Mouse (Mus musculus) heart, embryonic 11.5 days (tissue): ENCODE results near the gene Slc9a2. TPM values are rescaled to one million over a fixed set of nuclear protein-coding genes. Genes with fewer than 3 reads are reported as not detected.
A peak's percentile ranks its signal among the peaks of the same experiment; 100 is the strongest.

ENCODE experiments used
- ATAC-seq: fragments of 200-750 bp; cut with Nextera tagmentation; replicated peaks from 2 replicates; pipeline ENCODE4 v1.8.0; 2017; ENCODE audit warnings: moderate library complexity; ENCODE audit not compliant: insufficient number of reproducible peaks, low FRiP score, low TSS enrichment
- H3K27ac ChIP-seq: fragments of 300-500 bp; sonication (generic); 2 replicates; pipeline ENCODE4 v1.5.1; 2014; ENCODE audit warnings: mild to moderate bottlenecking, low read depth, low read length
- H3K27me3 ChIP-seq: fragments of 300-500 bp; sonication (generic); 2 replicates; pipeline ENCODE4 v1.6.1; 2014; ENCODE audit warnings: mild to moderate bottlenecking, low read length, mixed read lengths; ENCODE audit not compliant: control insufficient read depth, insufficient read depth
- H3K36me3 ChIP-seq: fragments of 300-500 bp; sonication (generic); 2 replicates; pipeline ENCODE4 v1.6.1; 2014; ENCODE audit warnings: mild to moderate bottlenecking, low read length, moderate library complexity, mixed read lengths; ENCODE audit not compliant: control insufficient read depth, insufficient read depth
- H3K4me1 ChIP-seq: fragments of 300-500 bp; sonication (generic); 2 replicates; pipeline ENCODE4 v1.6.1; 2014; ENCODE audit warnings: low read length; ENCODE audit not compliant: control insufficient read depth, insufficient read depth
- H3K4me2 ChIP-seq: fragments of 300-500 bp; sonication (generic); 2 replicates; pipeline ENCODE4 v1.6.1; 2014; ENCODE audit warnings: mild to moderate bottlenecking, moderate library complexity
- H3K4me3 ChIP-seq: fragments of 300-500 bp; sonication (generic); 2 replicates; pipeline ENCODE4 v1.5.1; 2014; ENCODE audit warnings: low read depth, low read length
- H3K9ac ChIP-seq: fragments of 300-500 bp; sonication (generic); 2 replicates; pipeline ENCODE4 v1.6.1; 2014; ENCODE audit warnings: mild to moderate bottlenecking, low read depth, low read length, moderate library complexity
- H3K9me3 ChIP-seq: fragments of 300-500 bp; sonication (generic); replicated peaks from 2 replicates; pipeline ENCODE4 v1.6.1; 2016; ENCODE audit warnings: low read length; ENCODE audit not compliant: control insufficient read depth
- WGBS: fragments of 180-500 bp; shearing (Covaris S2); extraction: QIAGEN DNeasy Blood & Tissue Kit; methylation state at CpG from one replicate; pipeline ENCODE4 v1.1.7; 2014; ENCODE audit not compliant: insufficient replicate concordance; 5-methylcytosine and 5-hydroxymethylcytosine counted together
- polyA plus RNA-seq: library from polyadenylated mRNA; unstranded; fragments of >200 nt; fragmentation: Nextera tagmentation; extraction: Ambion mirVana; gene quantifications from 2 replicates; pipeline ENCODE4 v1.2.1, GENCODE M21; 2014

Gene Slc9a2
- polyA plus RNA-seq, 1 experiment from 2014 or later = not detected

DNA sequence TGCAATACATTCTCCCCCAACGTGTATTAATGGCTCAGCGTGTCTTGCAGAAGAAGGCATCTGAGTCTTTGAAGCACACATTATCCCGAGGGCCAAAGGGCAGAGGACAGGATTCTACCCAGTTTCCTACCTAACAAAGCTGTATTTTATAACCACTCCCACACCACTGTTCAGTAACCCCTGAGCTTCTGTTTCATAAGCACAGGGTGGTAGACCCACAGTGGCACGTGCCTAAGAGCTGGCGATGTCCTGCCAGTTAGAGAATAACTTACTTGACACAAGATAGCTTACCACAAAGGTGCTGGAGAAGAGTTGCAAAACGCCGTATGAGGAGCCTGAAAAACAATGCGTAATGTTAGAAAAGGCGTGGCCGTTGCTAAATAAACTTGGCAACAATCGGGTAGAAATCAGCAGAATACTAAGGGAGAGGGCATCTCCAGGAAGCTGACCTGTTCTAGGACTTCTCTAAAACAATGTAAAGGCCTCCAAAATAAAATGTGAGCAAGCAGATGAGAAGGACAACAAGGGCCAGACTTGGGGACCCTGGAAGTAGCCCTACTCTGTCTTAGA is 105.6 kb downstream of the Slc9a2 start:
- no peak overlapping the region for H3K4me2 ChIP-seq
- ATAC-seq = no peak
- no peaks in the 10 kb centered on the region for H3K27me3 ChIP-seq
- no peak overlapping the region for H3K4me3 ChIP-seq
- H3K9ac ChIP-seq = no peak overlapping the region
- no peak overlapping the region for H3K27ac ChIP-seq
- no peaks in the 10 kb centered on the region for H3K36me3 ChIP-seq
- H3K9me3 ChIP-seq = no peaks in the 10 kb centered on the region
- no peaks in the 10 kb centered on the region; the same call in 1 of the 2 replicates for H3K4me1 ChIP-seq
- 84% methylated on average over 11 of the region's 11 CpGs for WGBS

DNA sequence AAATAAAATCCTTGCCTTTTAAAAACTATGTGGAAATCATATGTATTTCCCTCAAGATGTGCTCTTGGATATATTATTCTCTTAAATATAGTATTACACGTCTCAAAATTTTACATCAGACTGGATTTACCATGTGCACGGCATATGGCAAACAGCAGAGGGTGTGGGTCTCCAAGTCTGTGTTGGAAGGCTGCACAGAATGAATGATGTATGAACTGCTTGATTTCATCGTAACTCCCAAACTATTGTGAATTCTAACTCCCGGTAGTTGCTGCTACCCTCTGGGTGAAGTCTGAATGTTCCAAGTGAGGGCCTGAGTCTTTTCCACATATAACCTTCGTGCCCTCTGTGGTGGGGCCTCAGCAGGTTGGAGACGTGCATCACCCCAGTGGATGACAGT is 108.6 kb downstream of the Slc9a2 start:
- no peaks in the 10 kb centered on the region; the same call in 1 of the 2 replicates for H3K4me1 ChIP-seq
- no peaks in the 10 kb centered on the region for H3K9me3 ChIP-seq
- H3K27me3 ChIP-seq = no peaks in the 10 kb centered on the region
- 85% methylated on average over 6 of the region's 6 CpGs for WGBS
- ATAC-seq = no peak
- H3K36me3 ChIP-seq = no peaks in the 10 kb centered on the region
- no peak overlapping the region for H3K4me2 ChIP-seq
- no peak overlapping the region for H3K9ac ChIP-seq
- no peak overlapping the region for H3K27ac ChIP-seq
- H3K4me3 ChIP-seq = no peak overlapping the region

GRCm38 (mm10) chr1:40789666-40790233 is 109.4 kb downstream of the Slc9a2 start:
- no peaks in the 10 kb centered on the region; the same call in 1 of the 2 replicates for H3K4me1 ChIP-seq
- peak overlapping the region; percentile 85 for H3K4me2 ChIP-seq
- H3K9me3 ChIP-seq = no peaks in the 10 kb centered on the region
- H3K36me3 ChIP-seq = no peaks in the 10 kb centered on the region
- 44% methylated on average over 5 of the region's 5 CpGs for WGBS
- H3K27me3 ChIP-seq = no peaks in the 10 kb centered on the region
- peak overlapping the region; percentile 74 for H3K4me3 ChIP-seq
- peak overlapping the region; percentile 74 for H3K9ac ChIP-seq
- ATAC-seq = no peak
- no peak overlapping the region for H3K27ac ChIP-seq

DNA sequence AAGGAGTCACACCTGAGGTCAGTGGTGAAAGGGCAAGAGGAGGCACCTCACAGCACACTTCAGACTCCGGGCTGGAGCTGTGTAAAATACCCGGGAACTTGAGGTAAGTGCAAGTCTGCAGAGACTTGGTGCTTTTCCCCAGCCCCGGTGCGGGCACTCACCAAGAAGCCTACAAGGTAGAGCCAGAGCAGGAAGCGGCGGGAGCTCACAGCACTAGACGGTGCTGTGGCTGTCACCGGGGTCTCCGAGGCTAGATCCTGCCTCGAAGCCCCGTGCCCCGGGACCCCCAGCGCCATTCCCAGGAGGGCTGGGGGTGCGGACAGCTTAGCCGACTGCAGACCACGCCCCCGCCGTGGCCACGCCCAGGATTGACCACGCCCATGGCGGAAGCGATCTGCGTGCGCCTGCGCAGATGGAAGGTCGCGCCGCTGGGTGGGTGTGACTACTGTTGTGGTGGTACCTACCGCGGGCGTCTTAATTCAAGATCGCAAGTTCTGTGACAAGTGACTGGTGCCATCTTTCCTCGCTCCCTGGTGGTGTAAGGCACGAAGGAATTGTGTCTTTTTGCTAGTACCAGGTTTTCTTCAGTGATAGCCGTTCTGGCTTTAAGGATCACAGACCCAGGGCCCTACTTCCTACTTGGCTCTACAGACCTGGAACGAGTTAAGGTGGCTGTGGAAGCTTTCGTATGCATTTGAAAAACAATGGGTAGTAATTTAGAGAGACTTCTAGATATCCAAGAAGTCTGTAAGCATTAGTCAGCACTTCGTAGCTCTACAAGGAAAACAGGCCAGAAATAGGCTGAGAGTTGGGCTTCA is 110.2 kb downstream of the Slc9a2 start, which contains the start of gene Mfsd9:
Mfsd9 (minus strand) TSS at position 364 of the 818 bp plus-strand sequence.
- no peaks in the 10 kb centered on the region for H3K9me3 ChIP-seq
- H3K4me3 ChIP-seq = peak within 1 kb of the TSS; percentile 74
- H3K4me1 ChIP-seq = no peaks in the 10 kb centered on the region; the same call in 1 of the 2 replicates
- peak; percentile 81 for ATAC-seq
- peak within 1 kb of the TSS; percentile 74 for H3K9ac ChIP-seq
- no peak within 1 kb of the TSS for H3K27ac ChIP-seq
- no peaks in the 10 kb centered on the region for H3K27me3 ChIP-seq
- peak within 1 kb of the TSS; percentile 85 for H3K4me2 ChIP-seq
- H3K36me3 ChIP-seq = no peaks in the 10 kb centered on the region
- 4% methylated on average over 38 of the region's 38 CpGs for WGBS

GRCm38 (mm10) chr1:40795508-40795907 is 115.1 kb downstream of the Slc9a2 start:
- no peak overlapping the region for H3K4me2 ChIP-seq
- H3K36me3 ChIP-seq = no peaks in the 10 kb centered on the region
- H3K27ac ChIP-seq = no peak overlapping the region
- no peak overlapping the region for H3K9ac ChIP-seq
- 83% methylated on average over 1 of the region's 1 CpGs for WGBS
- H3K9me3 ChIP-seq = no peaks in the 10 kb centered on the region
- H3K27me3 ChIP-seq = no peaks in the 10 kb centered on the region
- H3K4me3 ChIP-seq = no peak overlapping the region
- no peak for ATAC-seq
- H3K4me1 ChIP-seq = no peaks in the 10 kb centered on the region; the same call in 1 of the 2 replicates

DNA sequence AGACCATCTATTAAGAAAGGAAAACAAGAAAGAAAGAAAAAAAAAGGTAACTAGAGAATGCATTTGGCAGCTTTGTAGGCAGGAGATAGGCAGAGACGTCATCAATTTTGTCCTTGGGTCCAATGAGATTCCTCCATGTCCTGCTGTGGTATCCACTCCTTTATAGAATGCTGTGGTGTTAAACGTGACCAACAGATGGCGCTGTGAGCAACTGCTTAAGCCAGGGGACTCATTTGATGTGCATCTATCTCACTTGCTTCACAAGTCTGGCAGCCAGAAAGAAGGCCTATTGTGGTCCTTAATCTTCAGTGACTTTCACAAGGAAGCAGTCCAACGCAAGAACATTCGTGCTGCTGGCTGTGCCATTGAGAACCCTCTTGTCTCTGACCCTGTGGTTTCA is 117.0 kb downstream of the Slc9a2 start:
- Histone ChIP-seq H3K4me1 (no peaks in the 10 kb centered on the region), H3K4me2 (no peak overlapping the region), H3K4me3 (no peak overlapping the region), H3K9me3 (no peaks in the 10 kb centered on the region), H3K27ac (no peak overlapping the region), H3K9ac (no peak overlapping the region), H3K36me3 (no peaks in the 10 kb centered on the region), H3K27me3 (no peaks in the 10 kb centered on the region)
- no peak for ATAC-seq
- WGBS = 18% methylated on average over 5 of the region's 5 CpGs

DNA sequence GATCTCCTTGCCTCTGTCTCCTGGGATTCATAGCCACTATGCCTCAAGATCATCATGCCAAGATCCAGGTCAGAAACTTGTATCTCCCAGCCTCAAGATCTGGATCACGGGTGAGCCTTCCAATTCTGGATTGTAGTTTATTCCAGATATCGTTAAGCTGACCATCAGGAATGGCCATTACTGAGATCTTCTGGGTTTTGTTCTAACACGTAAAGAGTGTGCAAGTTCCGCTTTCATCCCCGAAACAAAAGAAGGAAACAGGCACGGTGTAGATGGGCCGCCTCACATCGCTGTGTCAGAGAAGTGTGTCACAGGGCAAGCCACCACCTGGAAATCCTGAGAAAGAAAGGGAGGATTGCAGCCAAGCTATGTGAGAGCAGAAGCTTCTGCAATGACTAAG is 118.7 kb downstream of the Slc9a2 start:
- Histone ChIP-seq H3K4me2 (no peak overlapping the region), H3K27ac (no peak overlapping the region), H3K4me1 (peaks cover 6% of the 10 kb centered on the region; the same call in 1 of the 2 replicates), H3K9me3 (no peaks in the 10 kb centered on the region), H3K27me3 (no peaks in the 10 kb centered on the region), H3K9ac (no peak overlapping the region), H3K4me3 (no peak overlapping the region), H3K36me3 (no peaks in the 10 kb centered on the region)
- ATAC-seq = no peak
- WGBS = 80% methylated on average over 8 of the region's 8 CpGs

- Histone ChIP-seq H3K4me1 (peaks cover 7% of the 10 kb centered on the region; the same call in 1 of the 2 replicates), H3K36me3 (no peaks in the 10 kb centered on the region), H3K9ac (no peak overlapping the region), H3K4me3 (no peak overlapping the region), H3K4me2 (no peak overlapping the region), H3K9me3 (no peaks in the 10 kb centered on the region), H3K27ac (no peak overlapping the region), H3K27me3 (no peaks in the 10 kb centered on the region)
- 75% methylated on average over 5 of the region's 5 CpGs for WGBS
- ATAC-seq = no peak
Measured at GRCm38 (mm10) chr1:40800908-40801307, 120.5 kb downstream of the Slc9a2 start.
